Mouse (Mus musculus) liver, postnatal 0 days (tissue): Measurements from ENCODE around the gene Asb17.

Experiments
- CTCF ChIP-seq: sonication (generic); IDR thresholded peaks from 2 replicates; pipeline ENCODE4 v1.5.1; 2016; ENCODE audit warnings: antibody characterized with exemption, low read depth
- EP300 ChIP-seq: IDR thresholded peaks from 2 replicates; pipeline ENCODE4 v1.6.1; 2016; ENCODE audit warnings: antibody characterized with exemption, low read depth, mild to moderate bottlenecking

DNA sequence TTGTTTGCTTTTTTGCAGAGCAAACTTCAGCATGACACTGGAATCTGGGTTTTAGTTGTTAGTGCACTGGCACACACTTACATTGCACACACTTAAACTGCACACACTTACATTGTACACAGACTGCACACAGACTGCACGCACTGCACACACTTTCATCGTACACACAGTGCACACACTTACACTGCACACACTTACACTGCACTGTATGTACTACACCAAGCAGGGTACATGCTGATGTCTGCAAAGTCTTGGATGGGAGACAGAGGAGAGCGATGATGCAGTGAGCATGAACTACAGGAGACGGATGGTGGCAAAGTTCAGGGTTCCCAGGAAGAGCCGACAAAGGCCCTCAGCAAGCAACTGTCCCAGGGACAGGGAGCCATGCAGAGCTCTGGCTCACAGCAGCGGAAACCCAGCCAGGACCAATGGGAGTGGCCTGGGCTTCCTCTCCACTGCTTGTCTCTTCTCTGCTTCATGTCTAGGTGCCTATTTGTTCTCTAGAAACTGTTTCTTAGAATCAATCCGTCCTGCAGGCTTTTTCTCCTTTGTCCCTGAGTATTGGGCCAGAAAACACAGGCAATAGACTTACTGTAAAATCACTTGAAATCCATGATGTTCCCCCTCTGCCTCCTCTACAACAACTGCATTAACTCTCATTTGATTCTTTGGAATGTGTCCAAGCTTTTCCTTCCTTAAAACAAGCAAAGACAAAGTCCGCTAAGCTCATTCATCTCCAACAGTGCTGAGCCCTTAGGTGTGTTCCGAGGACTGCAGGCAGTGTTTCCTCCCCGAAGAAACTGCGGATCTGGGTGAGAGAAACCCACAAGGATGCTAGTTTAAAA, 20.1 kb upstream of the Asb17 start:
- TF ChIP-seq CTCF = no peak
- TF ChIP-seq EP300 = no peak
